Mouse (Mus musculus): ENCODE measurements at regions not wholly inside any gene's neighbourhood (a gene's known extent, or its start where the extent isn't known, plus 50 kb on each side); places are given as distances from the start of the nearest gene placed in this dataset.

DNA sequence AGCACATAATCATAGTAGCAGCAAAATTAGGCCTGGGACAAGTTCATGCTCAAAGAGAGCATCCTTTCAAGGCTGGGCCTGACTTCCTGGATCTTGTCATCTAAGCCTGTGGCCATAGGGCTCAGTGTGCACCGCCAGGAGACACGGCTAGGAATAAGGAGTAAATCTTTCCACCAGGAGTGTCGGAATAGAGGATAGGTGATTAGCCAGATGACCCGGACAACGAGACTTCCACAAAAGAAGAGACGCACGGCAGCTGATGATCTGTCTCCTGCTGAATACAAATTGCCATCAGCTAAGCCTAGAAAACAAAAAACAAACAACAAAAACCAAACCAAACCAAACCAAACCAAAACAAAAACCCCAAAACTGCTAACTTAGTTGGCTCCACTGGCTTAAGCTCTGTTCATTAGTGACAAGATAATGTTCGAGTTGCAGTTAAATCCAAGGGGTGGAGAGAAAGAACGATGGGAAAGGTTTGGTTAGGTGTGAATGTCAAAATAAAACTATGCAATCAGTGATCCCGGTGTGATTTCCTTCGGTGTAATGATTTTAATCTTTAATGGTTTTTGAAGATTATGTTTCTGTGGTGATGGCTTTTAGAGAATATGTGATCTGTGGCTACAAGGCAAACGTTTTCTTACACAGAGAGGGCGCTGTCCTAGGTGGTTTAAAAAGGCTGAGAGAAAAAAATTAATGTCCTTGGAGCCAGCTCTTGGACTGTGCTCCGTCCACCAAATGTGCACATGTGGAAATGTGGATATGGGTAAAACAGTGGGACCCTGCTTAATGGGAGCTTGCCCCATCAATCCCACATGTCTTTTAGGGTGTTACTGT, 51.8 kb upstream of the Ezh2 start:
- no peak for TF ChIP-seq MAFK (IDR thresholded peaks at IDR 0.05; ENCODE audit: insufficient read depth, low read depth, low read length)
- TF ChIP-seq ZC3H11A (IDR thresholded peaks at IDR 0.05; ENCODE audit: borderline replicate concordance, low read depth, low read length), result no peak

All from ES-E14 (cell line).